Mouse (Mus musculus) hindbrain, embryonic 10.5 days (tissue): Measurements from ENCODE around the gene Eqtn. TPM values are rescaled to one million over a fixed set of nuclear protein-coding genes. Genes with fewer than 3 reads are reported as not detected.

ENCODE experiments used
- DNase-seq: peaks from one replicate; pipeline ENCODE4 v3.0.0-alpha.2; 2017; ENCODE audit warnings: low spot score
- H3K27ac ChIP-seq: fragments of 300-500 bp; sonication (generic); 2 replicates; pipeline ENCODE4 v1.5.1; 2016; ENCODE audit warnings: mild to moderate bottlenecking, moderate library complexity
- H3K27me3 ChIP-seq: fragments of 300-500 bp; sonication (generic); 2 replicates; pipeline ENCODE4 v1.6.1; 2016; ENCODE audit warnings: mild to moderate bottlenecking; ENCODE audit not compliant: poor library complexity, insufficient read depth, severe bottlenecking
- H3K36me3 ChIP-seq: fragments of 300-500 bp; sonication (generic); 2 replicates; pipeline ENCODE4 v1.6.1; 2016; ENCODE audit warnings: mild to moderate bottlenecking, moderate library complexity
- H3K4me1 ChIP-seq: fragments of 300-500 bp; sonication (generic); replicated peaks from 2 replicates; pipeline ENCODE4 v1.6.1; 2016; ENCODE audit warnings: mild to moderate bottlenecking
- H3K4me3 ChIP-seq: fragments of 300-500 bp; sonication (generic); 2 replicates; pipeline ENCODE4 v1.5.1; 2016; ENCODE audit warnings: mild to moderate bottlenecking, moderate library complexity
- H3K9me3 ChIP-seq: fragments of 300-500 bp; sonication (generic); 2 replicates; pipeline ENCODE4 v1.6.1; 2016; ENCODE audit warnings: mild to moderate bottlenecking, moderate library complexity
- WGBS: fragments of 180-500 bp; shearing (Covaris S2); methylation state at CpG from one replicate; pipeline ENCODE4 v1.1.7; 2016; 5-methylcytosine and 5-hydroxymethylcytosine counted together
- polyA plus RNA-seq: library from polyadenylated mRNA; unstranded; fragments of >200 nt; fragmentation: Nextera tagmentation; extraction: Ambion mirVana; gene quantifications from 2 replicates; pipeline ENCODE4 v1.2.1, GENCODE M21; 2016

Eqtn gene
- polyA plus RNA-seq = 0.13 and 0.30 TPM in 2 replicates

DNA sequence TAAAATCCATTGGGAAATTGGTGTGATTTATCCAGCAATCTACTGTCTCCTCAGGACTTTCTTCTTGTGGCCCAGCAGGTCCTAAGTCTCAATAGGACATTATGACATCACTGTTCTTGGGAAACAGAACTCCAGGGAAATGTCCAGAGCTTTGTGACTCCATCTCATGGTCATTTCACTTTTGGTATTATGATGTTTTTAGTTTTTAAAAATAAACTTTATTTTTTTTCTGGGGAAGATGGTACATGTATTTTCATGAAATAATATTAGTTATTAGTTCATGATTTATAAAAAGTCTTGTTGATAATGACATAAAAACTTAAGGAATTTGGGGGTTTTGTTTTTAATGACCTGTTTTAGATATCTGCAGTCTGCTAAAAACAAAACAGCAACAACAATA lies at the start of gene Eqtn:
Gene Eqtn, minus strand, starts transcription at position 101 of the 400 bp plus-strand sequence.
- DNase-seq = no peak
- H3K9me3 ChIP-seq = no peaks in the 10 kb centered on the region
- H3K4me1 ChIP-seq = no peaks in the 10 kb centered on the region
- no peaks in the 10 kb centered on the region for H3K27me3 ChIP-seq
- no peak within 1 kb of the TSS for H3K27ac ChIP-seq
- H3K36me3 ChIP-seq = no peaks in the 10 kb centered on the region
- H3K4me3 ChIP-seq = no peak within 1 kb of the TSS

DNA sequence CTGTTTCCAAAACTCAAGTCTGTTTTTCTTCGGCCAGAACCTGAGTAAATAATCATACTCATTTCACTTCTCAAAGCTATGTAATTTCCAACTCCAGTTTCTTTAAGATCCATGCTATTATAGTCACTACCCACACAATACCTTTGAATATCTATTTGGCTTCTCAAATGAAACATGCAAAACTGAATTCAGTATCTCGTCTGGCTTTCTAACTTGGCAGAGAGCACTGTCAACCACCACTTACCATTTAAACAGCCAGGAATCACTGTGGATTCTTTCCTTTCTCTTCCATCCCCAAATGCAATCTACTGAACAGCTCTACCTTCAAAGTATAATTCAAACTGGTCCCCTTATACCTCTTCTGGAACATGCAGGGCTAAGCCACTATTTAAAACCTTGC lies 44.7 kb upstream of the Eqtn start:
- H3K4me1 ChIP-seq = peaks cover 13% of the 10 kb centered on the region
- 91% methylated on average over 2 of the region's 2 CpGs for WGBS
- H3K9me3 ChIP-seq = no peaks in the 10 kb centered on the region
- no peak overlapping the region for H3K27ac ChIP-seq
- peaks cover 55% of the 10 kb centered on the region for H3K36me3 ChIP-seq
- no peak for DNase-seq
- no peak overlapping the region for H3K4me3 ChIP-seq
- H3K27me3 ChIP-seq = no peaks in the 10 kb centered on the region

DNA sequence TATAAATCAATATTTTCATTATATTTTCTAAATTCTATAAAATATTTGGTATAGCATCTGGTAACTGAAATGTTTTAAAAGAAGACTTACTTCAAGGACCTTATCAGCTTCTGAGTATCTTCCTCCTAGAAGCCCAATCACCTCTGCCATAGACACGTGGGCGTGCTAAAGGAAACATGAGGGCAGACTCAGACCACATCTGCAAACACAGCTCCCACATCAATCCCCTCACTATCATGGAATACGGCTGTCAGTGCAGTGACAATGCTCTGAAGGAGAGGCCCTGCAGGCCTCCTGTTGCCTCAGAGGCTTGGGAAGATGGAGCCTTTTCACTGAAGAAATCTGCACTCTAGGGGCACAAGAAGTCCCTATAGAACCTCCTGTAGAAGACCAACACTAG lies 24.1 kb upstream of the Eqtn start:
- Histone ChIP-seq H3K4me1 (no peaks in the 10 kb centered on the region), H3K36me3 (peaks cover 90% of the 10 kb centered on the region), H3K9me3 (no peaks in the 10 kb centered on the region), H3K4me3 (no peak overlapping the region), H3K27ac (no peak overlapping the region), H3K27me3 (no peaks in the 10 kb centered on the region)
- DNase-seq = no peak
- WGBS = 91% methylated on average over 3 of the region's 3 CpGs

DNA sequence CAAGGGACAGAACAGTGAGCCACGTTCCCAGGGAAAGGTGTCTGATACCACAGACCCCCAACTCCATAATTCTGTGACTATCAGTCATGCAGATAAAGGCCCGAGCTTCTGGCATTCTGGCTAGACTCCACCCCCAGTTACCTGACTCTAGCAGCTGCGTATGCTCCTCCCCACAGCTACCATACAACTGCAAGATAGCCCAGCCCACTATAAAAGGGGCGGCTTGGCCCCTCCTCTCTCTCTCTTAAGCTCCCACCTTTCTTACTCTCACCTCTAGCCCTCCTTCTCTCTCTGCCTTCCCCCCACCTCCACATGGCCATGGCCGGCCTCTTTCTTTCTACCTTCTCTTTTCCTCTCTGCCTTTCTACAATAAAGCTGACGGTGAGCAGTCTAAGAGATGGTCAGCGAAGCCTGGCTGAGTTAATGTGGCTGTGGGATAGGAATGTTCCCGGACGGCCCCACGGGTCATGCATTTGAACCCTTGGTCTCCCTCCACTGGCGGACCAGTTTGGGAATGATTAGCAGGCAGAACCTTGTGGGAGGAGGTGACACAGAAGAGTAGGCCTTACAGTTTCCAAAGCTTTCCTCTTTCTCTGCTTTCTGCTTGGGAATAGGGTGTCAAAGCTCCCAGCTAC lies 12.7 kb upstream of the Eqtn start:
- 76% methylated on average over 11 of the region's 11 CpGs for WGBS
- Histone ChIP-seq H3K36me3 (peaks cover 66% of the 10 kb centered on the region), H3K27ac (no peak overlapping the region), H3K9me3 (no peaks in the 10 kb centered on the region), H3K4me3 (no peak overlapping the region), H3K4me1 (no peaks in the 10 kb centered on the region), H3K27me3 (no peaks in the 10 kb centered on the region)
- no peak for DNase-seq

DNA sequence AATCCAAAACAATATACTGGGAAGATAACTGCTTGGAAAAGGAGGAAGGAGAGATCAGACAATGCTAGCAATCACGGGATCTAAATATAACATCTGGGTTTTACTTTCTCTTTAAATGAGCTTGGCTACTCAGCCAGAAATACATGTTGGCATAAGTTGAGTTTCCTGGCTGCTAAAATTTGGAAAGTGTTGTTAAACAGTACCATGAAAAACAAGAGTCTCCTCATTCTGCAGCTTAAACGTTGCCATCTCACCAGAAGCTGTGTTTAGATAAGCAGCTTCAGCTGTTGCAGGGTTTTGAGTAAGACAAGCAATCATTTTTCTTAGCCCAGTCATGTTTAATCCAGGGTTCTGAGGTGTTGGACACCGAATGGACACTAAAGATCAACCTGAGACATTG lies 26.9 kb downstream of the Eqtn start:
- Histone ChIP-seq H3K36me3 (no peaks in the 10 kb centered on the region), H3K27me3 (no peaks in the 10 kb centered on the region), H3K9me3 (no peaks in the 10 kb centered on the region), H3K27ac (no peak overlapping the region), H3K4me1 (no peaks in the 10 kb centered on the region), H3K4me3 (no peak overlapping the region)
- 77% methylated on average over 3 of the region's 3 CpGs for WGBS
- no peak for DNase-seq

DNA sequence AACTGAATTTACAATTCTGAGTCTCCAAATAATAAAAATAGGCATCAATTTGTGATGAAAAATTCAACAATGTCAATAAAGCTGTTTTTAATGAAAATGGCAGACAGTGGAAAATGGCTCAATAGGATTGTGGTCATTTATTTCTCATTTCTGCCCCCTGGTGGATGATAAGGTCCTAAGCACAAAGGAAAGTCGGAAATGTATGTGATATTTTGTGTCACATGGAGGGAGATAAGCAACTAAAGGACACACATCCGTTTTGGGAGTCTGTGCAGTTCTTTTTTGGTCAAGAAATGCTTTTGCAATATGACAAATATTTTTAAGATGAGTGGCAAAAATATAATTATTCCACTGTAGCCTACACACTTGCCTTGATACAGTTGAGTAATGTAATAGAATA lies 27.9 kb downstream of the Eqtn start:
- Histone ChIP-seq H3K4me1 (no peaks in the 10 kb centered on the region), H3K9me3 (no peaks in the 10 kb centered on the region), H3K27me3 (no peaks in the 10 kb centered on the region), H3K4me3 (no peak overlapping the region), H3K27ac (no peak overlapping the region), H3K36me3 (no peaks in the 10 kb centered on the region)
- no peak for DNase-seq
- 38% methylated on average over 2 of the region's 2 CpGs for WGBS

Other genes with a start within 250 kb of the Eqtn start
- 8.8 TPM in 2 replicates for gene Tek, start 189.6 kb downstream of the Eqtn start, polyA plus RNA-seq
- gene Mysm1, start 50.3 kb upstream of the Eqtn start, polyA plus RNA-seq = 23.1 and 27.5 TPM in 2 replicates
- 63.7 and 64.6 TPM in 2 replicates for gene Jun, start 123.4 kb upstream of the Eqtn start, polyA plus RNA-seq